Mouse (Mus musculus): ENCODE measurements around the gene Esyt2. TPM values are rescaled to one million over a fixed set of nuclear protein-coding genes. Genes with fewer than 3 reads are reported as not detected.

Esyt2 gene
- polyA plus RNA-seq, 1 experiment from 2014 or later: 12.2 TPM

DNA sequence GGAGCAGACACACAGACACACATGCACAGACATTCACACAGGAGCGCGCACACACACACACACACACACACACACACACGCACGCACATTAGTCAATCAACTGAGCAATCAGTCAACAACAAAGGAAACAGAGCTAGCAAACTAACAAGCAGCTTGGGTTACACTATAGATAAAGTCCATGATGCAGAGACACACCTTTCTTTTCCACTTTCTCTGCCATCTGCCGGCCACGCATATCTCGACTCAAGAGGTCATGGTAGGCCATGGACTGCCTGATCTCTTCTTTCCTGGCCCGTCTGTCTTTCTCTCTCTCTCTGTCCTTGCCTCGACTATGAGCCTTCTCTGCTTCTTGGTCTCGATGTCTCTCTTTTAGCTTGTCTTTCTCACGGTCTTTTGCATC is 25.4 kb upstream of the Esyt2 start:
- Histone ChIP-seq H3K27ac (ENCODE audit: low read depth, low read length) (no peak overlapping the region), H3K4me1 (ENCODE audit: control insufficient read depth, insufficient read depth, low read length) (no peaks in the 10 kb centered on the region), H3K36me3 (ENCODE audit: control insufficient read depth, insufficient read depth, low read length) (peaks cover 23% of the 10 kb centered on the region), H3K27me3 (replicated peaks; ENCODE audit: control insufficient read depth, insufficient read depth, low read length) (no peaks in the 10 kb centered on the region), H3K4me3 (ENCODE audit: low read depth, low read length) (no peak overlapping the region), H3K9me3 (replicated peaks; ENCODE audit: control insufficient read depth, low read length) (no peaks in the 10 kb centered on the region), H3K4me2 (ENCODE audit: low read length) (no peak overlapping the region), H3K9ac (ENCODE audit: low read length) (no peak overlapping the region)
- no peak for ATAC-seq
- DNase-seq (ENCODE audit: low spot score): no peak
- WGBS: 91% methylated on average over 11 of the region's 11 CpGs

DNA sequence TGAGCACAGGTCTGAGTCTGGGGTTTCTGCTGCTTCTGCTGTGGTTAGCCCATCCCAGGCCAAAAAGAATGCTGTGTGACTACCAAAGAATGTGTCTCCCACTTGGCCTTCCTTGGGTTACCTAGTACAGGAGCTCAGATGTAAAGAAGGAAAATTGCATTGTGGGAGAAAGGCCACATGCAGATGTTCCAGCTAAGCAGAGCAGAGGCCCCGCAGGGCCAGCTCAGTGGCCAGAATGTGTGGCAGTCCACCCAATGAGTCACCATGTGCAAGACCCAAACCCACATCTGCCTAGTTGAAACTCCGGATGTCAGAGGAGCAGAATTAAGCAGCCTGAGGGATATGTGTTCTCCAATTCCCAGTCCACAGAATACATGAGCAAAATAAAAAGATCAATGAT is 22.7 kb upstream of the Esyt2 start:
- no peak overlapping the region for H3K4me3 ChIP-seq (ENCODE audit: low read depth, low read length)
- DNase-seq (ENCODE audit: low spot score) (no peak), ATAC-seq (no peak)
- H3K27me3 ChIP-seq (replicated peaks; ENCODE audit: control insufficient read depth, insufficient read depth, low read length): no peaks in the 10 kb centered on the region
- no peak overlapping the region for H3K4me2 ChIP-seq (ENCODE audit: low read length)
- H3K9ac ChIP-seq (ENCODE audit: low read length): no peak overlapping the region
- no peaks in the 10 kb centered on the region for H3K9me3 ChIP-seq (replicated peaks; ENCODE audit: control insufficient read depth, low read length)
- WGBS: 88% methylated on average over 2 of the region's 2 CpGs
- 0 out of 2 replicates have a peak, but pooled peaks cover 2% of the 10 kb centered on the region for H3K4me1 ChIP-seq (ENCODE audit: control insufficient read depth, insufficient read depth, low read length)
- no peak overlapping the region for H3K27ac ChIP-seq (ENCODE audit: low read depth, low read length)
- peaks cover 16% of the 10 kb centered on the region for H3K36me3 ChIP-seq (ENCODE audit: control insufficient read depth, insufficient read depth, low read length)

DNA sequence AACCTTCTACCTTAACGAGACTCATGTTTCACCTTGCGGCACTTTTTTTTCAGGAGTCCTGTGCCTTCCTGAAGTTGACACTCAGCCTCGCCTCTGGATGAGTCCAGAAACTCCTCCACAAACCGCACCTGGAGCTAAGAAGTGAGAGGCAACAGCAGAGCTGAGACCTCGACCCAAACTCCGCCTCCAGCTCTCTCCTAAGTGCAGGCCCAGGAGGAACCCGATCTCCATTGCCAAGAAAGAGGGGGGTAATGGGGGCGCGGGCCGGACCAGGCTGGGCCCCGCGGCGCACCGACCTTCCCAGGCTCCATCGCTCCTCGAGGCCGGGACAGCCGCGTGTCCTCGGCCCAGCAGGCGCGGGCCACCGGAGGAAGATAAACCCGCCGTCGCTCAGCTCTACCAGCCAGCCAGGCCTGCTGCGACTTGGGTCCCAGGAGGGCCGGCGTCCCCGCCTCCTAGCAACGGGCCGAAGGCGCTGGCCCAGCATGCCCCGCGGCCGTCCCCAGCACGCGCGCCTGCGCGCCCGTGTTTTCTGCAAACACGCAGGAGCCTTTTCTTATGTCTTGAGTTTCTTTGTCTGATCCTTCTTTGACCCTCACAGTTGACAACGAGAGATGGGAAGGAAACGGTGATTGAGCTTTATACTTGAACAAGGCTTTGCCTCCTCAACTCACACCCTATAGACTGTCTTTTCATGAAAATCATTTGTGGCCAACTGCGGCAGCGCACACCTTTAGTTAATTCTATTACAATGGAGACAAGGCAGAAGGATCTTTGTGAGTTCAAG is 18.2 kb upstream of the Esyt2 start, which contains the start of gene Wdr60:
TSS of gene Wdr60 (minus strand) at position 468 of the 787 bp plus-strand sequence.
- H3K27ac ChIP-seq (ENCODE audit: low read depth, low read length): peak within 1 kb of the TSS; percentile 49; the same call in 1 of the 2 replicates
- ATAC-seq: peak; percentile 99
- 2% methylated on average over 47 of the region's 47 CpGs for WGBS
- no peaks in the 10 kb centered on the region for H3K9me3 ChIP-seq (replicated peaks; ENCODE audit: control insufficient read depth, low read length)
- H3K4me3 ChIP-seq (ENCODE audit: low read depth, low read length): peak within 1 kb of the TSS; percentile 60
- H3K27me3 ChIP-seq (replicated peaks; ENCODE audit: control insufficient read depth, insufficient read depth, low read length): no peaks in the 10 kb centered on the region
- H3K4me1 ChIP-seq (ENCODE audit: control insufficient read depth, insufficient read depth, low read length): 0 out of 2 replicates have a peak, but pooled peaks cover 2% of the 10 kb centered on the region
- H3K4me2 ChIP-seq (ENCODE audit: low read length): peak within 1 kb of the TSS; percentile 73
- no peaks in the 10 kb centered on the region for H3K36me3 ChIP-seq (ENCODE audit: control insufficient read depth, insufficient read depth, low read length)
- H3K9ac ChIP-seq (ENCODE audit: low read length): peak within 1 kb of the TSS; percentile 80
- DNase-seq (ENCODE audit: low spot score): peak; percentile 94

DNA sequence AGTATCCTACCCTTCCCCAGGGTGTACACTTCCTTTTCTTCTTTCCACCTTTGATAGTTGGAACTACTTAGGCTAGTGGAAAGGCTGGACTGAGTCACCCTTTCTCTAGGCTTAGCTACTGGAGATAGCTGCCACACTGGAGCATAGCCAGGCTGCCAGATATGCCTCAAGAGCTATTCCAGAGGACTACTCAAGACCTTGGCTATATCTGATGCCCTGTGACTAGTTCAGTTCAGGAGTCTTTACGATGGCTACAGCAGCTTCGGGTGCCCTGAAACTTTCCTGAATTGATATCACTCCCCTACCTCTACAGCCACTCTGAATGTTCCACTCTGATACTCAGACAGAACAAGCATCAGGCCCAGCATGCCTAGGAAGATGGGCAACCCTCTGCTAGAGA is 16.2 kb upstream of the Esyt2 start:
- Histone ChIP-seq H3K27ac (ENCODE audit: low read depth, low read length) (no peak overlapping the region), H3K4me3 (ENCODE audit: low read depth, low read length) (no peak overlapping the region), H3K4me1 (ENCODE audit: control insufficient read depth, insufficient read depth, low read length) (0 out of 2 replicates have a peak, but pooled peaks cover 2% of the 10 kb centered on the region), H3K9ac (ENCODE audit: low read length) (no peak overlapping the region), H3K9me3 (replicated peaks; ENCODE audit: control insufficient read depth, low read length) (no peaks in the 10 kb centered on the region), H3K4me2 (ENCODE audit: low read length) (no peak overlapping the region), H3K27me3 (replicated peaks; ENCODE audit: control insufficient read depth, insufficient read depth, low read length) (no peaks in the 10 kb centered on the region), H3K36me3 (ENCODE audit: control insufficient read depth, insufficient read depth, low read length) (no peaks in the 10 kb centered on the region)
- DNase-seq (ENCODE audit: low spot score) (no peak), ATAC-seq (no peak)
- WGBS: 98% methylated on average over 2 of the region's 2 CpGs

DNA sequence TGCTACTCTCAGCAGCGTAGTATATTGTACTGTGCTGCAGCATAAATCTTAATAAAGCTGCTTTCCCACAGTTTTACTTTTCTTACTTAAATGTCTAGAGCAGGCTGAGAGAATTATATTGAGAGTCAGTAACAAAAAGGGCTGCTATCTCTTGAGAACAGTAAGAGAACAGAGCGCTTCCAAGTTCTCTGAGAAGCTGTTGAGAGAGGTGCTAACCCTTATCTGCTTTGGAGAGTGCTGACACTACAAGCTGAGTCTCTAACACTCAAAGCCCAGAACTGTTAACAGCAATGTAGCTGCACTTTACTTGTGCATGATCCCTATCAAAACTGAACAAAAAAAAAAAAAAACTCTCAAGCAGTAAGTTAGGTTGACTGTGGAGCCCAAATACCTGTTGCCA is 15.7 kb upstream of the Esyt2 start:
- no peak overlapping the region for H3K9ac ChIP-seq (ENCODE audit: low read length)
- 75% methylated on average over 2 of the region's 2 CpGs for WGBS

DNA sequence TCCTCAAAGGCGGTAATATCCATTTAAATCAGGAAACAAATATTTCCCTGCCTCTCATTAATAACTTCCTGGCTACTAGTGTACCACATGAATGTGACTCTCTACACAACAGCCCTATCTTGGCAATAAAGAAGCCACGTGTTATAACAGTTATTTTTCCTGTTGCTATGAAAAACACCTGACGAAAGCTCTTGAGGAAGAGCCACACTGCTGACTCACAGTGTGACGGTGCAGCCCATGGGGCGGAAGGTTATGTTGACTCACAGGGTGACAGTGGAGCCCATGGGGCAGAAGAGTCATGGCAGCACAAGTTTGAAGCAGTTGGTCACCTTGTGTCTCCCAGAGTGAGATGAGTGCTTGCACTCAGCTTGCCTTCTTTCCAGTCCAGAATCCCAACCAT is 11.5 kb upstream of the Esyt2 start:
- WGBS: 87% methylated on average over 5 of the region's 5 CpGs
- DNase-seq (ENCODE audit: low spot score): no peak
- H3K27me3 ChIP-seq (replicated peaks; ENCODE audit: control insufficient read depth, insufficient read depth, low read length): no peaks in the 10 kb centered on the region
- no peak for ATAC-seq
- H3K4me3 ChIP-seq (ENCODE audit: low read depth, low read length): no peak overlapping the region
- no peaks in the 10 kb centered on the region for H3K9me3 ChIP-seq (replicated peaks; ENCODE audit: control insufficient read depth, low read length)
- H3K4me2 ChIP-seq (ENCODE audit: low read length): no peak overlapping the region
- H3K27ac ChIP-seq (ENCODE audit: low read depth, low read length): no peak overlapping the region
- H3K9ac ChIP-seq (ENCODE audit: low read length): no peak overlapping the region
- H3K36me3 ChIP-seq (ENCODE audit: control insufficient read depth, insufficient read depth, low read length): no peaks in the 10 kb centered on the region
- no peaks in the 10 kb centered on the region for H3K4me1 ChIP-seq (ENCODE audit: control insufficient read depth, insufficient read depth, low read length)

More for the DNA sequence above, 15.7 kb upstream of the Esyt2 start:
- H3K27me3 ChIP-seq (replicated peaks; ENCODE audit: control insufficient read depth, insufficient read depth, low read length): no peaks in the 10 kb centered on the region
- no peak overlapping the region for H3K4me3 ChIP-seq (ENCODE audit: low read depth, low read length)
- ATAC-seq (no peak), DNase-seq (ENCODE audit: low spot score) (no peak)
- H3K4me2 ChIP-seq (ENCODE audit: low read length): no peak overlapping the region
- no peaks in the 10 kb centered on the region for H3K36me3 ChIP-seq (ENCODE audit: control insufficient read depth, insufficient read depth, low read length)
- no peaks in the 10 kb centered on the region for H3K9me3 ChIP-seq (replicated peaks; ENCODE audit: control insufficient read depth, low read length)
- no peak overlapping the region for H3K27ac ChIP-seq (ENCODE audit: low read depth, low read length)
- H3K4me1 ChIP-seq (ENCODE audit: control insufficient read depth, insufficient read depth, low read length): 0 out of 2 replicates have a peak, but pooled peaks cover 2% of the 10 kb centered on the region

DNA sequence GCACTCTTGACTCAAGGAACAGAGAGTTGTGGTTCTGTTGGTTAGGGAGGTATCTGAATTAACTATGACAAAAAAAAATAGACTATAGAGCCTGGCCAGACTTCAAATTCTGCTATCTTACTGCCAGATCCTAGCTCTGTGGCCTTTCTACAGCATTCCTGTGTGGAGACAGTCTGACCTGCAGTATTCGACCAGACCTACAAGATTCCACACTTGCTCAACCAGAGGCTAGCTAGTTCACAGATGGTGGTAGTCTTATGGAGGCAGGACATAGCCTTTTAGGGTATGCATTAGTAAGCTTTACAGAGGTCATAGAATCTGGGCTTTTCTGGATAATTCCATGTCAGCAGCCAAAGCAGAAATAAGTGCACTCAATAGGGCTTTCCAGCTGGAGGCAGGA is 10.5 kb upstream of the Esyt2 start:
- Histone ChIP-seq H3K9me3 (replicated peaks; ENCODE audit: control insufficient read depth, low read length) (no peaks in the 10 kb centered on the region), H3K4me1 (ENCODE audit: control insufficient read depth, insufficient read depth, low read length) (no peaks in the 10 kb centered on the region), H3K4me3 (ENCODE audit: low read depth, low read length) (no peak overlapping the region), H3K9ac (ENCODE audit: low read length) (no peak overlapping the region), H3K27me3 (replicated peaks; ENCODE audit: control insufficient read depth, insufficient read depth, low read length) (no peaks in the 10 kb centered on the region), H3K36me3 (ENCODE audit: control insufficient read depth, insufficient read depth, low read length) (no peaks in the 10 kb centered on the region), H3K27ac (ENCODE audit: low read depth, low read length) (no peak overlapping the region), H3K4me2 (ENCODE audit: low read length) (no peak overlapping the region)
- WGBS: 81% methylated on average over 1 of the region's 1 CpGs
- no peak for ATAC-seq
- no peak for DNase-seq (ENCODE audit: low spot score)

DNA sequence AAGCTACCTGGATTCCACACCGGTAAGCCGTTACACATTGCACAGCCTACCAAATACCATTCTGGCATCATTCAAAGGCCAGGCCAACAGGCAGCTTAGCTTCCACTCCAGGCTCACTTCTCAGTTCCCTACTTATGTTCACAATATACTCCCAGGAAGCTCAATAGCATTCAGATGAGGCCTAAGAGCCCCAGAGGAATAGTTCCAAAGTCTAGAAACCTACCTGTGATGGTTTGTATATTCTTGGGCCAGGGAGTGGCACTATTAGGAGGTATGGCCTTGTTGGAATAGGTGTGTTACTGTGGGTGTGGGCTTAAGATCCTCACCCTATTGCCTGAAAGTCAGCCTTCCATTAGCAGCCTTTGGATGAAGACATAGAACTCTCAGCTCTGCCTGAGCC is 9.9 kb upstream of the Esyt2 start:
- no peak for ATAC-seq
- WGBS: 92% methylated on average over 2 of the region's 2 CpGs

DNA sequence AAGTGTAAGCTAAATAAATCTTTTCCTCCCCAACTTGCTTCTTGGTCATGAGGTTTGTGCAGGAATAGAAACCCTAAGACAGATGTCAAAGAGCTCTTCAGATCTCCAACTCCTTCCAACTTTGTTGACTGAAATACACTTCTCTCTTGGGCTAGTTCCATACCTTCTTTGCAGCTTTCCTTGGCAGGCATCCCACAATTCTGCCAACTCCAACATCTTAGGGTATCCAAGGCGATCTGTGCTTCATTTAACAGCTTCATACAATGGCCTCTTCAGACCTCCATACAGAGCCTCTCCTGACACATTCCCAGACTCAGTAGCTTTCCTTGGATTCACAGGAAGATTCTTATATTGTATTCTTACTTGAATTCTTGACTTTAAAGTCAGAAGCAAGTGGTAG is 7.3 kb upstream of the Esyt2 start:
- H3K9me3 ChIP-seq (replicated peaks; ENCODE audit: control insufficient read depth, low read length): no peaks in the 10 kb centered on the region
- H3K4me1 ChIP-seq (ENCODE audit: control insufficient read depth, insufficient read depth, low read length): no peaks in the 10 kb centered on the region
- 37% methylated on average over 1 of the region's 1 CpGs for WGBS
- no peak for DNase-seq (ENCODE audit: low spot score)
- H3K4me2 ChIP-seq (ENCODE audit: low read length): no peak overlapping the region
- no peaks in the 10 kb centered on the region for H3K27me3 ChIP-seq (replicated peaks; ENCODE audit: control insufficient read depth, insufficient read depth, low read length)
- H3K9ac ChIP-seq (ENCODE audit: low read length): no peak overlapping the region
- H3K27ac ChIP-seq (ENCODE audit: low read depth, low read length): no peak overlapping the region
- H3K4me3 ChIP-seq (ENCODE audit: low read depth, low read length): no peak overlapping the region
- H3K36me3 ChIP-seq (ENCODE audit: control insufficient read depth, insufficient read depth, low read length): no peaks in the 10 kb centered on the region
- ATAC-seq: no peak

More for the DNA sequence above, 9.9 kb upstream of the Esyt2 start:
- Histone ChIP-seq H3K4me2 (ENCODE audit: low read length) (no peak overlapping the region), H3K9me3 (replicated peaks; ENCODE audit: control insufficient read depth, low read length) (no peaks in the 10 kb centered on the region), H3K4me1 (ENCODE audit: control insufficient read depth, insufficient read depth, low read length) (no peaks in the 10 kb centered on the region), H3K36me3 (ENCODE audit: control insufficient read depth, insufficient read depth, low read length) (no peaks in the 10 kb centered on the region), H3K27ac (ENCODE audit: low read depth, low read length) (no peak overlapping the region), H3K4me3 (ENCODE audit: low read depth, low read length) (no peak overlapping the region), H3K27me3 (replicated peaks; ENCODE audit: control insufficient read depth, insufficient read depth, low read length) (no peaks in the 10 kb centered on the region), H3K9ac (ENCODE audit: low read length) (no peak overlapping the region)
- DNase-seq (ENCODE audit: low spot score): no peak
